19 mouse cellular contexts compared by ENCODE assay signal in genomic region chr11:109413617-109414016, GRCm38 (mm10). TPM values are rescaled to one million over a fixed set of nuclear protein-coding genes. Genes with fewer than 3 reads are reported as not detected.
"Had no signal": no experiment of that assay in that cellular context is flagged by ENCODE, and none has a peak within 500 bp of the region (broad histone marks: within the 10 kb centered on the region; RNA-seq: fewer than 3 reads in every experiment).

Gene 9930022D16Rik, plus strand, starts transcription at chr11:109413917.

- H3K27me3 ChIP-seq: liver, embryonic 13.5 days; neural tube, embryonic 13.5 days had no signal

- H3K36me3 ChIP-seq: liver, embryonic 13.5 days; neural tube, embryonic 13.5 days had no signal

- DNase-seq: kidney, adult 8-10 months; kidney, postnatal 36 days; liver, embryonic 13.5 days; lung, adult 2 months; lung, postnatal 10 days; right cerebral cortex, postnatal 14 days; thymus, postnatal 36 days had no signal

- ATAC-seq: inflammation-experienced regulatory T-cells, adult 6 months; intestine, postnatal 0 days; midbrain, embryonic 16.5 days had no signal

- H3K4me3 ChIP-seq: layer of hippocampus, adult 2 months; liver, embryonic 13.5 days; neural tube, embryonic 13.5 days had no signal

- H3K27ac ChIP-seq: layer of hippocampus, adult 2 months; liver, embryonic 13.5 days; neural tube, embryonic 13.5 days had no signal

- H3K4me2 ChIP-seq: liver, embryonic 13.5 days; midbrain, embryonic 11.5 days; neural tube, embryonic 13.5 days had no signal

- H3K9me3 ChIP-seq: liver, embryonic 13.5 days; neural tube, embryonic 13.5 days had no signal

- H3K9ac ChIP-seq: liver, embryonic 13.5 days; neural tube, embryonic 13.5 days had no signal

- H3K4me1 ChIP-seq: liver, embryonic 13.5 days; neural tube, embryonic 13.5 days had no signal

RNA-seq across cellular contexts. Expression of gene 9930022D16Rik, which starts in this region (rescaled TPM):
- total RNA-seq: layer of hippocampus, adult 2 months; layer of hippocampus, postnatal 10 days; left cerebral cortex, postnatal 36 days had no signal
- polyA plus RNA-seq: kidney, embryonic 16.5 days; limb, embryonic 14.5 days; liver, embryonic 13.5 days; lung, adult 2 months; midbrain, embryonic 11.5 days; midbrain, embryonic 16.5 days; neural tube, embryonic 13.5 days; spleen, adult 2 months; stomach, embryonic 16.5 days had no signal
